Mouse (Mus musculus): ENCODE results near the gene Mtmr11. TPM values are rescaled to one million over a fixed set of nuclear protein-coding genes. Genes with fewer than 3 reads are reported as not detected.
A peak's percentile ranks its signal among the peaks of the same experiment; 100 is the strongest.
"Not testable (repeated sequence)": the region's sequence is repeated elsewhere in the genome, so short reads cannot be mapped to it uniquely, and the experiment has no call there.

Mtmr11 gene
- total RNA-seq, 2 experiments from 2014 or later: 2.5 to 4.1 TPM

DNA sequence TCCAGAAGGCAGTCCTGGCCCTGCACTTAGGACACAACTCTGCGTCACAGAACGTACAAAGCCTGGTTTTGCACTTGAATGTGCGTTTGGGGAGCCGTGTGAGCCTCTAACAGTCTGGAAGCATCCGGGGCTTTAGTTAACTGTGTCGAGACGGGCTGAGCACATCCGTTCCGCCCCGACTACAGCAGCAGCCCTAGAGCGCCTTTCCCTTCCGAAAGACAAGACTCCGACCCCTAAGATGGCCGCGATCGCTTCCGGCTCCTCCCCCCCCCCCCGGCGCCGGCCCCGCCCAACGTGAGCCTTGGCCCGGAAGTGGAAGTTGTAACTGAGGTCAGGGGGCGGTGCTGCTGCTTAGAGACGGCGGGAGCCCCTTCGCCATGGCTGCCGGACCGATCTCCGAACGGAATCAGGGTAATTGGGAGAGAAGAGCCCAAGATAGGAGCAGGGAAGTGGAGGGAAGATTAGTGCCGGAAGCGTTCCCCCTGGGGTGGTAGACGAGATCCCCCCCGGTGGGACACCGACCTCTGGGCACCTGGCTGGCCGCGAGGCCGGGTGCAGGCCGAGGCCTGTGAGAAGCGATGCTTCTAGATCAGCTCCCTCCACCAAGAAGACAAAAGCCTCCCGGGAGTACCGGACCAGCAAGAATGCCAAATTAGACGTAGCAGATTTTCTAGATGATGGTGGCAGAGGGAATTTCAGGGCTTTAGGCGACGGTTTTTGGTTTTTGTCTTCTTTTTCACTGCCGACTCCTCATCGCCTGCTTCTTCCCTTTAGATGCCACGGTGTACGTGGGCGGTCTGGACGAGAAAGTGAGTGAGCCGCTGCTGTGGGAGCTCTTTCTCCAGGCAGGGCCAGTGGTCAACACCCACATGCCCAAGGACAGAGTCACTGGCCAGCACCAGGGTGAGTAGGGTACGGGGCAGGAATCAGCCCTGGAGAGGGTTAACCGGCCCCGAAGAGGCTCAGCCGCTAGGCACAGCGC, 10.7 kb downstream of the Mtmr11 start, which contains the start of gene Sf3b4:
TSS of gene Sf3b4 (plus strand) at position 136 of the 982 bp plus-strand sequence.
- peak; percentile 91 for DNase-seq

DNA sequence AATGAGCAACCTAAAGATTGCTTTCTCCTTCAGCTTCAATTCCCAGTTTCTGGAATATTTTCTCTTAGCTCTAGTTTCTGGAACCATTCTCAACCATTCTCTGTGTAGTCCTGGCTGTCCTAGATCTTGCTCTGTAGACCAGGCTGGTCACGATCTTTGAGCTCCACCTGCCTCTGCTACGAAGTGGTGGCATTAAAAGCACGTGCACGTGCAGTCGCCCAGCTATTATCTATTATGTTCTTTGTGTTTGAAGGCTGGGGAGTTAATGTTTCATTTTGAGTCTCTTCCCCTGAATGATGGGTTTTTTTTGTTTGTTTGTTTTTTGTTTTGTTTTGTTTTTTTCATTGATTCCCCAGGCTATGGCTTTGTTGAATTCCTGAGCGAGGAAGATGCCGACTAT, 11.4 kb downstream of the Mtmr11 start:
- no peak for DNase-seq

GRCm38 (mm10) chr3:96174042-96174441, 12.2 kb downstream of the Mtmr11 start:
- DNase-seq: not testable (repeated sequence)

DNA sequence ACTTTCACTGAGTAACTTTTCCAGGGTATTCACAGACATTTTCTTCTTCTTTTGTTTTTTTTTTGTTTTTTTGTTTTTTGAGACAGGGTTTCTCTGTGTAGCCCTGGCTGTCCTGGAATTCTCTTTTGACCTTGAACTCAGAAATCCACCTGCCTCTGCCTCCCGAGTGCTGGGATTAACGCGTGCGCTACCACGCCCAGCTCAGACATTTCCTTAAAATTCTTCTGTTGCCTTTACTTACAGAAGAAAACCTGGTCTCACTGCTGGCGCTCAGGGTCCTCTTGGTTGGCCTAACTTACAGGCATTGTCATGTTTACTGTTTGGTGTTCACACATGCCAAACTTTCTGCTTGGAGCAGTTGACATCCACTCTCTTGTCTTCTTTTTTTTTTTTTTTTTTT, 13.4 kb downstream of the Mtmr11 start:
- no peak for DNase-seq

GRCm38 (mm10) chr3:96178427-96178826, 16.6 kb downstream of the Mtmr11 start:
- no peak for DNase-seq

DNA sequence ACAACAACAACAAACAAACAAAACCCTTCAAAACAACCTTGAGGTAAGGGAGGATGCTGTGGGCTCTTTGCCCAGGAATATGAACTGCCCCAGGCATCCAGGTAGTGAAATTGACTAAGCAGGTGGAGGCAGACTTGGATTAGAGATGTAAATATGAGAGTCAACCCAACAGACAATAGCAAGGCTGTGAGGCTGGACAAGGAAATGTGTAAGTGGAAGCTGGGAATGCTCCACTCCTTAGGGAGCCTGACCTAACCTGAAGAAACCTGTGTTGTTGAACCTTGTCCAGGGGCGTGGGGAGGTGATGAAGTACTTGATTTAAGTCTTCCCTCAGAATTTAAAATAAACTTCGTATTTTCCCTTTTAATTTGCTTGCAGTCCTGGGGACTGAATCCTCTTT, 17.1 kb downstream of the Mtmr11 start:
- no peak for DNase-seq

GRCm38 (mm10) chr3:96179531-96179930, 17.7 kb downstream of the Mtmr11 start:
- peak; percentile 62 for DNase-seq

DNA sequence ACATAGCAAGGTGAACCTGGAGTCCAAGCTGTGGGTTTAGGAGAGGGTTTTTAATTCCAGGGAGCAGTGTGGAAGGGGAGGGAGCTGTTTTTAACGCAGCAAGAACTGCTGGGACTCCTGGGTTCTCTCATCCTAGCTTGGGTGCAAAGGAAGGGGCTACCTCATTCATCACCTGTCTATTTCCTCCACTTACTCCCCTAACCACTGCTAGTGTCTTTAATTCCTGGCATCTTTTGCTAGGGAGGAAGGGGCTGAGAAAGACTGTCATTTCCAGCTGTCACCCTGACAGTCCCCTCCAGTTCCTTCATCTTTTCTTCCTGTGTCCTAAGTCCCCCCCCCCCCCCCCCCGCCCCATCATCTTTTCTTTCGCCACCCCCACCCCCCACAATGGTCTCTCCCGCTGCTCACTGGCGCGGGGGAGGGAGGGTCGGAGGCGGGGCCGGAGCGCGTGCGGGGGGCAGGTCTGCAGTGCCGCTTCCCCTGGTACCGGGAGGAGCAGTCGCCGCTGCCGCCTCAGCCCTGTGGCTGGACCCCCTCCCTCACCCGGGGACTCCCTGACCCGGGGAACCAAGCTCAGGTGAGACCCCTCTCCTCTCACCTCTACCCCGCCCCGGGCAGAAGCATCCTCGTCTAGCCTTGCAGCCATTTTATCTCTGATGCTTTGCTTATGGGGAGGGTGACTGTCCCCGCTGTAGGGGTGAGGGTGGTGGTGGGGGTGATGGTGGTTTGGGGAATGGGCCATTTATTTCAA, 19.1 kb downstream of the Mtmr11 start, which contains the start of gene Sv2a:
TSS of gene Sv2a (plus strand) at position 425 of the 751 bp plus-strand sequence.
- DNase-seq: no peak

DNA sequence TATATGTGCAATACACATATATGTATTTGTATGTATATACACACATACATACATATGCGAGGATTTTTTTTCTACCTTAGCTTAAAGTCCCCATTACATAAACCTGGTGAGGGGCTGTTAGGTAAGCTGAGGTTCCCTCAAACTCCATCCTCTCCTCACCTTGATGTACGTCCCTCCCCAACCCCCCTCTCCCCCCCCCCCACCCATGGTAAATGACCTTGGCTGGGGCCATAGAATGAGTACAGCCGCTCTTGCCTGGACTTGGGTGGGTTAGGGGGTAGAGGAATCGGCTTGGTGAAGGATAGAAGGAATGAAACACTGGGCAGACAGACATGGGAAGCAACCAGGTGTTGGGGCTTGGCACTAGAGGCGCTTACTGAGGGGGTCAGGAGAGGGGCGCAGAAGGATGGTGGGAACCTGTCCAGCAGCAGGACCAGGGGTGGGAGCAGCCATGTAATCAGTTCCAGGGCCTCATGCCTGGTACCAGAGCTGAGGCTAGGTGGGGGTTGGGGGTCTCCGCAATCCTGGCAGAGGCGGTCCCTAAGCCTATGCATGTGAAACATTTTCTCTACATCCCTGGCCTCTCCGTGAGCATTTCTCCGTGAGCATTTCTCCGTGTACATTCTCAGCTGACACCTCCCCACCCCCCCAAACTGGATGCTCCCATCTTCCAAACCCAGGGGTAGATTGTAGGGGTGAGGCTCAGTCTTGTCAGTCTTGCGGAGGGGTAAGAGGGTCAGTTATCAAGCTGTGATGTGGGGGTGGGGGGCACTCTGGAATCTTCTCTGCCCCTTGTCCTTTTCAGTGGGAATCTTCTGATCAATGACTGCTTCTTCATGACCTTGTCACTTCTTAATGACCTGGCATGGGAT, 19.9 kb downstream of the Mtmr11 start:
- no peak for DNase-seq

- no peak for DNase-seq
Measured at GRCm38 (mm10) chr3:96182382-96182776, 20.6 kb downstream of the Mtmr11 start.

- DNase-seq: no peak
Measured at GRCm38 (mm10) chr3:96192977-96193376, 31.2 kb downstream of the Mtmr11 start.

DNA sequence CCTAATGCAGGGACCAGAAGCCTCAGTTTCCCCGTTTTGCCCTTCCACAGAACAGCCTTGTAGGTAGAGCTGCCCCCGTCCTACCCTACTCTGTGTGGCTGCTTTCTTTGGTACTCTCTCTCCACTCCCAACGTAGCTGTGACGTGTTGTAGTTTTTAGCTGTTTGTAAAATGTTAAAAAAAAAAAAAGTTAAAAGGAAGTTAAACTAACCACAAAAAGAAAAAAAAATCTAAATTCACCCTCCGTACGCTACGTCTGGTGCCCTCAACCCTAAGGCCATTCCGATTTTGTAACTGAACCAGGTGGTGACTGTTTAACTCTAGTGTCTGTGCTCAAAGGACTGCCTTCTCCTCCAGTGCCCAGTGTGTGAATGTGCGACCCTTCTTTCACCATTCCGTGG, 33.2 kb downstream of the Mtmr11 start:
- DNase-seq: no peak

- DNase-seq: no peak
Measured at GRCm38 (mm10) chr3:96195616-96196313, 34.0 kb downstream of the Mtmr11 start.

- no peak for DNase-seq
Measured at GRCm38 (mm10) chr3:96196437-96197128, 34.8 kb downstream of the Mtmr11 start.

- DNase-seq: peak; percentile 83
Measured at GRCm38 (mm10) chr3:96197129-96197749, 35.4 kb downstream of the Mtmr11 start.

GRCm38 (mm10) chr3:96198181-96198580, 36.4 kb downstream of the Mtmr11 start:
- no peak for DNase-seq

GRCm38 (mm10) chr3:96198601-96199251, 36.9 kb downstream of the Mtmr11 start:
- DNase-seq: not testable (repeated sequence)

DNA sequence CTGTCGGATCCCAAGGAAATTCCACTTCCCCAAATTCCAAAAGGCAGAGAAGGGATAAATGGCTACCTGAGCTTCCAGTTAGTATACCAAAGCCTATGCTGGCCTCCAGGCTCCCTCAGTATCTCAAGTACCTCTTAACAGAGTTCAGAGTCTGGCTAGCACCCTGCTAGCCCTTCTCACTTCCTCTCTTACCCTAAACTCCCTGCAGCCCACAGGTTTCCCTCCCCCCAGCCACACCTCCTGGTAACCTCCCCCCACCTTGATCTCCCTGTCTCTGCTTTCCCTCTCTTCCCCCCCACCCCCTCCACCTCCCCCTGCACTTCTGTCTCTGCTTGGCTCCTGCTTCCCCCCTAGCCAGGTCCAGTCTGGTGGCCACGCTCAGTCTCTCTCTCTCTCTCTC, 37.9 kb downstream of the Mtmr11 start:
- no peak for DNase-seq

DNA sequence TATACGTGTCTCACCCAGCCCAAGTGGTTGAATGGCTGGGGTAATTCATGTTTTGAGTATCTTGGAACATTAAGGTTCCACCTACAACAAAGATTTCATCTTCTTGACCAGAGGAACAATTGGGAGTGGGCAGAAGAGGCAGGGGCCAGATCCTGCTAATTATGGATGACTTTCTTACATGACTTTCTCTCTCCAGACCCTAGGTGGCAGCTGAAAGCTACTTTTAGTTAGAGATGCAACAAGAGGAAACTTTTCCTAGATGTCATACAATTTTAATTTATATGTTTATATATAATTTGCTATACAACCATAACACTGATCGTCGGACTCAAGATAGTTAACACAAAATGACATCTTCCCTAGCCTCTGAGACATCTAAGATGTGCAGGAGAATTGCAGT, 46.0 kb downstream of the Mtmr11 start:
- DNase-seq: no peak

GRCm38 (mm10) chr3:96209242-96209641, 47.4 kb downstream of the Mtmr11 start:
- DNase-seq: no peak
